Mouse (Mus musculus): ENCODE results near the gene Cd48. TPM values are rescaled to one million over a fixed set of nuclear protein-coding genes. Genes with fewer than 3 reads are reported as not detected.

The Cd48 gene
- total RNA-seq (2014; rRNA removed) (0.69 and 1.3 TPM in 2 replicates), polyA plus RNA-seq (2015; fragmentation: Nextera tagmentation; extraction: Ambion mirVana) (1.0 and 1.1 TPM in 2 replicates)

GRCm38 (mm10) chr1:171681531-171682299, at the start of gene Cd48:
TSS of gene Cd48 (plus strand) at chr1:171682009.
- 90% methylated on average over 14 of the region's 14 CpGs for WGBS
- Histone ChIP-seq H3K9me3 (ENCODE audit: low read length) (no peaks in the 10 kb centered on the region), H3K4me1 (ENCODE audit: insufficient read depth) (no peaks in the 10 kb centered on the region), H3K4me2 (ENCODE audit: low read depth) (no peak within 1 kb of the TSS), H3K9ac (no peak within 1 kb of the TSS), H3K27me3 (ENCODE audit: insufficient read depth, low read length) (no peaks in the 10 kb centered on the region), H3K36me3 (ENCODE audit: insufficient read depth) (no peaks in the 10 kb centered on the region), H3K4me3 (ENCODE audit: low read depth, low read length) (no peak within 1 kb of the TSS), H3K27ac (ENCODE audit: low read depth, low read length) (no peak within 1 kb of the TSS)
- no peak for TF ChIP-seq CTCF (IDR thresholded peaks at IDR 0.05; ENCODE audit: low read depth)
- ATAC-seq: no peak
- no peak for DNase-seq

- H3K4me2 ChIP-seq (ENCODE audit: low read depth): no peak overlapping the region
- H3K27ac ChIP-seq (ENCODE audit: low read depth, low read length): no peak overlapping the region
- ATAC-seq: no peak
- DNase-seq: no peak
- H3K27me3 ChIP-seq (ENCODE audit: insufficient read depth, low read length): no peaks in the 10 kb centered on the region
- no peak for TF ChIP-seq CTCF (IDR thresholded peaks at IDR 0.05; ENCODE audit: low read depth)
- no peaks in the 10 kb centered on the region for H3K36me3 ChIP-seq (ENCODE audit: insufficient read depth)
- H3K9me3 ChIP-seq (ENCODE audit: low read length): no peaks in the 10 kb centered on the region
- H3K4me1 ChIP-seq (ENCODE audit: insufficient read depth): no peaks in the 10 kb centered on the region
- no peak overlapping the region for H3K4me3 ChIP-seq (ENCODE audit: low read depth, low read length)
- 64% methylated on average over 6 of the region's 6 CpGs for WGBS
- H3K9ac ChIP-seq: no peak overlapping the region
These were observed 46.1 kb upstream of the Cd48 start for GRCm38 (mm10) chr1:171635696-171636095.

- Histone ChIP-seq H3K9ac (no peak overlapping the region), H3K27ac (ENCODE audit: low read depth, low read length) (no peak overlapping the region), H3K4me2 (ENCODE audit: low read depth) (no peak overlapping the region), H3K9me3 (ENCODE audit: low read length) (no peaks in the 10 kb centered on the region), H3K4me1 (ENCODE audit: insufficient read depth) (no peaks in the 10 kb centered on the region), H3K27me3 (ENCODE audit: insufficient read depth, low read length) (no peaks in the 10 kb centered on the region), H3K4me3 (ENCODE audit: low read depth, low read length) (no peak overlapping the region), H3K36me3 (ENCODE audit: insufficient read depth) (no peaks in the 10 kb centered on the region)
- DNase-seq (no peak), ATAC-seq (no peak)
- no peak for TF ChIP-seq CTCF (IDR thresholded peaks at IDR 0.05; ENCODE audit: low read depth)
- 83% methylated on average over 8 of the region's 8 CpGs for WGBS
These were observed 44.7 kb upstream of the Cd48 start for GRCm38 (mm10) chr1:171637101-171637500.

GRCm38 (mm10) chr1:171638686-171639085, 43.1 kb upstream of the Cd48 start:
- Histone ChIP-seq H3K27me3 (ENCODE audit: insufficient read depth, low read length) (no peaks in the 10 kb centered on the region), H3K9me3 (ENCODE audit: low read length) (no peaks in the 10 kb centered on the region), H3K4me1 (ENCODE audit: insufficient read depth) (no peaks in the 10 kb centered on the region), H3K4me3 (ENCODE audit: low read depth, low read length) (no peak overlapping the region), H3K27ac (ENCODE audit: low read depth, low read length) (no peak overlapping the region), H3K4me2 (ENCODE audit: low read depth) (no peak overlapping the region), H3K36me3 (ENCODE audit: insufficient read depth) (no peaks in the 10 kb centered on the region), H3K9ac (no peak overlapping the region)
- no peak for TF ChIP-seq CTCF (IDR thresholded peaks at IDR 0.05; ENCODE audit: low read depth)
- DNase-seq (no peak), ATAC-seq (no peak)
- 76% methylated on average over 2 of the region's 2 CpGs for WGBS

GRCm38 (mm10) chr1:171640796-171641195, 41.0 kb upstream of the Cd48 start:
- no peaks in the 10 kb centered on the region for H3K36me3 ChIP-seq (ENCODE audit: insufficient read depth)
- no peak overlapping the region for H3K4me2 ChIP-seq (ENCODE audit: low read depth)
- ATAC-seq: no peak
- no peaks in the 10 kb centered on the region for H3K27me3 ChIP-seq (ENCODE audit: insufficient read depth, low read length)
- no peak overlapping the region for H3K4me3 ChIP-seq (ENCODE audit: low read depth, low read length)
- no peak for TF ChIP-seq CTCF (IDR thresholded peaks at IDR 0.05; ENCODE audit: low read depth)
- WGBS: 94% methylated on average over 6 of the region's 6 CpGs
- H3K9me3 ChIP-seq (ENCODE audit: low read length): no peaks in the 10 kb centered on the region
- no peaks in the 10 kb centered on the region for H3K4me1 ChIP-seq (ENCODE audit: insufficient read depth)
- no peak overlapping the region for H3K9ac ChIP-seq
- H3K27ac ChIP-seq (ENCODE audit: low read depth, low read length): no peak overlapping the region
- DNase-seq: no peak

GRCm38 (mm10) chr1:171643612-171644011, 38.2 kb upstream of the Cd48 start:
- Histone ChIP-seq H3K4me3 (ENCODE audit: low read depth, low read length) (no peak overlapping the region), H3K9me3 (ENCODE audit: low read length) (no peaks in the 10 kb centered on the region), H3K27me3 (ENCODE audit: insufficient read depth, low read length) (no peaks in the 10 kb centered on the region), H3K4me2 (ENCODE audit: low read depth) (no peak overlapping the region), H3K4me1 (ENCODE audit: insufficient read depth) (no peaks in the 10 kb centered on the region), H3K36me3 (ENCODE audit: insufficient read depth) (no peaks in the 10 kb centered on the region), H3K9ac (no peak overlapping the region), H3K27ac (ENCODE audit: low read depth, low read length) (no peak overlapping the region)
- no peak for DNase-seq
- no peak for ATAC-seq
- WGBS: 81% methylated on average over 7 of the region's 7 CpGs
- TF ChIP-seq CTCF (IDR thresholded peaks at IDR 0.05; ENCODE audit: low read depth): no peak

GRCm38 (mm10) chr1:171646429-171646940, 35.3 kb upstream of the Cd48 start:
- WGBS: 70% methylated on average over 5 of the region's 5 CpGs
- H3K4me1 ChIP-seq (ENCODE audit: insufficient read depth): no peaks in the 10 kb centered on the region
- ATAC-seq: no peak

More at GRCm38 (mm10) chr1:171646429-171646940, 35.3 kb upstream of the Cd48 start:
- no peaks in the 10 kb centered on the region for H3K36me3 ChIP-seq (ENCODE audit: insufficient read depth)
- no peak overlapping the region for H3K4me3 ChIP-seq (ENCODE audit: low read depth, low read length)
- no peak overlapping the region for H3K9ac ChIP-seq
- H3K9me3 ChIP-seq (ENCODE audit: low read length): no peaks in the 10 kb centered on the region
- no peak overlapping the region for H3K27ac ChIP-seq (ENCODE audit: low read depth, low read length)
- no peak for DNase-seq
- TF ChIP-seq CTCF (IDR thresholded peaks at IDR 0.05; ENCODE audit: low read depth): no peak
- no peak overlapping the region for H3K4me2 ChIP-seq (ENCODE audit: low read depth)
- H3K27me3 ChIP-seq (ENCODE audit: insufficient read depth, low read length): no peaks in the 10 kb centered on the region

Data from forebrain, postnatal 0 days (tissue).